Mouse (Mus musculus): ENCODE results near the gene Fads2. TPM values are rescaled to one million over a fixed set of nuclear protein-coding genes. Genes with fewer than 3 reads are reported as not detected.

Fads2 gene
- total RNA-seq, 2 experiments from 2014 or later, result 69.6 to 78.3 TPM

GRCm38 (mm10) chr19:10105034-10105493, 3.5 kb upstream of the Fads2 start:
- peak; percentile 58 for ATAC-seq (replicated peaks; ENCODE audit: low FRiP score, low TSS enrichment, poor library complexity, severe bottlenecking)

GRCm38 (mm10) chr19:10104234-10104633, 2.7 kb upstream of the Fads2 start:
- 0 out of 2 replicates have a peak, but pooled peaks have one; percentile 6 for ATAC-seq (replicated peaks; ENCODE audit: low FRiP score, low TSS enrichment, poor library complexity, severe bottlenecking)

- no peak for ATAC-seq (replicated peaks; ENCODE audit: low FRiP score, low TSS enrichment, poor library complexity, severe bottlenecking)
Observed at GRCm38 (mm10) chr19:10102054-10102700, 631 bp upstream of the Fads2 start.

- peak; percentile 62 for ATAC-seq (replicated peaks; ENCODE audit: low FRiP score, low TSS enrichment, poor library complexity, severe bottlenecking)
Observed at GRCm38 (mm10) chr19:10100631-10101071, 895 bp downstream of the Fads2 start.

- ATAC-seq (replicated peaks; ENCODE audit: low FRiP score, low TSS enrichment, poor library complexity, severe bottlenecking), result no peak
Observed at GRCm38 (mm10) chr19:10097826-10098225, 3.7 kb downstream of the Fads2 start.

GRCm38 (mm10) chr19:10096371-10096876, 5.1 kb downstream of the Fads2 start:
- ATAC-seq (replicated peaks; ENCODE audit: low FRiP score, low TSS enrichment, poor library complexity, severe bottlenecking), result no peak

GRCm38 (mm10) chr19:10094695-10095094, 6.9 kb downstream of the Fads2 start:
- ATAC-seq (replicated peaks; ENCODE audit: low FRiP score, low TSS enrichment, poor library complexity, severe bottlenecking), result peak; percentile 81

GRCm38 (mm10) chr19:10093829-10094228, 7.7 kb downstream of the Fads2 start:
- ATAC-seq (replicated peaks; ENCODE audit: low FRiP score, low TSS enrichment, poor library complexity, severe bottlenecking), result no peak

GRCm38 (mm10) chr19:10086976-10087375, 14.6 kb downstream of the Fads2 start:
- ATAC-seq (replicated peaks; ENCODE audit: low FRiP score, low TSS enrichment, poor library complexity, severe bottlenecking), result no peak

GRCm38 (mm10) chr19:10085454-10085853, 16.1 kb downstream of the Fads2 start:
- ATAC-seq (replicated peaks; ENCODE audit: low FRiP score, low TSS enrichment, poor library complexity, severe bottlenecking), result no peak

GRCm38 (mm10) chr19:10082105-10082504, 19.4 kb downstream of the Fads2 start:
- no peak for ATAC-seq (replicated peaks; ENCODE audit: low FRiP score, low TSS enrichment, poor library complexity, severe bottlenecking)

- no peak for ATAC-seq (replicated peaks; ENCODE audit: low FRiP score, low TSS enrichment, poor library complexity, severe bottlenecking)
Observed at GRCm38 (mm10) chr19:10080384-10080783, 21.2 kb downstream of the Fads2 start.

GRCm38 (mm10) chr19:10078392-10078791, 23.2 kb downstream of the Fads2 start:
- ATAC-seq (replicated peaks; ENCODE audit: low FRiP score, low TSS enrichment, poor library complexity, severe bottlenecking), result no peak

- no peak for ATAC-seq (replicated peaks; ENCODE audit: low FRiP score, low TSS enrichment, poor library complexity, severe bottlenecking)
Observed at GRCm38 (mm10) chr19:10073145-10073544, 28.4 kb downstream of the Fads2 start.

- ATAC-seq (replicated peaks; ENCODE audit: low FRiP score, low TSS enrichment, poor library complexity, severe bottlenecking), result no peak
Observed at GRCm38 (mm10) chr19:10071892-10072291, 29.7 kb downstream of the Fads2 start.

- ATAC-seq (replicated peaks; ENCODE audit: low FRiP score, low TSS enrichment, poor library complexity, severe bottlenecking), result no peak
Observed at GRCm38 (mm10) chr19:10071166-10071565, 30.4 kb downstream of the Fads2 start.

GRCm38 (mm10) chr19:10070186-10070980, 31.2 kb downstream of the Fads2 start:
- no peak for ATAC-seq (replicated peaks; ENCODE audit: low FRiP score, low TSS enrichment, poor library complexity, severe bottlenecking)

GRCm38 (mm10) chr19:10067701-10068100, 33.8 kb downstream of the Fads2 start:
- ATAC-seq (replicated peaks; ENCODE audit: low FRiP score, low TSS enrichment, poor library complexity, severe bottlenecking), result no peak

- peak; percentile 15; the same call in 1 of the 2 replicates for ATAC-seq (replicated peaks; ENCODE audit: low FRiP score, low TSS enrichment, poor library complexity, severe bottlenecking)
Observed at GRCm38 (mm10) chr19:10066502-10066901, 35.0 kb downstream of the Fads2 start.

- ATAC-seq (replicated peaks; ENCODE audit: low FRiP score, low TSS enrichment, poor library complexity, severe bottlenecking), result peak; percentile 9; the same call in 1 of the 2 replicates
Observed at GRCm38 (mm10) chr19:10066189-10066500, 35.4 kb downstream of the Fads2 start.
